Mouse (Mus musculus) left cerebral cortex, adult 2 months (tissue): ENCODE measurements around the gene Tmem94. TPM values are rescaled to one million over a fixed set of nuclear protein-coding genes. Genes with fewer than 3 reads are reported as not detected.

Experiments
- DNase-seq, 2 experiments: peaks; one replicate each; pipeline ENCODE4 v3.0.0; 2021 to 2022; ENCODE audit warnings: low spot score in 2 of 2, mixed read lengths in 1 of 2; ENCODE audit errors: extremely low spot score in 1 of 2
- H3K27ac ChIP-seq: fragments of 200-600 bp; 2 replicates; pipeline ENCODE4 v1.8.1; 2022
- H3K4me3 ChIP-seq: fragments of 200-600 bp; 2 replicates; pipeline ENCODE4 v1.8.1; 2022
- CTCF ChIP-seq: fragments of 200-600 bp; IDR thresholded peaks from 2 replicates; pipeline ENCODE4 v1.8.1; 2022; ENCODE audit warnings: antibody characterized with exemption, mild to moderate bottlenecking, moderate library complexity
- intact Hi-C: fragments of 180-260 bp; cut with DNase I; formaldehyde crosslinking; loops from one replicate; pipeline ENCODE4 v1.15.1; 2025
- total RNA-seq, 2 experiments: library from RNA; stranded (reverse); gene quantifications; 2 replicates each; pipeline ENCODE4 v1.2.3; 2021

The Tmem94 gene
- total RNA-seq, 2 experiments from 2014 or later = 62.3 to 62.7 TPM

GRCm38 (mm10) chr11:115768896-115769295, 3.7 kb downstream of the Tmem94 start:
- intact Hi-C loops = loop anchor here (1.0 kb wide), 1 partner anchor 44 kb away; the partner anchor contains the start of gene Caskin2
- no peak for TF ChIP-seq CTCF
- Histone ChIP-seq H3K4me3 (no peak overlapping the region), H3K27ac (no peak overlapping the region)
- no peak for DNase-seq

- intact Hi-C loops = no loop called here
- Histone ChIP-seq H3K27ac (no peak overlapping the region), H3K4me3 (no peak overlapping the region)
- no peak for TF ChIP-seq CTCF
- DNase-seq = no peak
Measured at GRCm38 (mm10) chr11:115774653-115775052, 9.4 kb downstream of the Tmem94 start.

GRCm38 (mm10) chr11:115775821-115776665, 10.8 kb downstream of the Tmem94 start:
- DNase-seq = peak in 1 of 2 experiments; percentile 10
- H3K4me3 ChIP-seq = no peak overlapping the region
- intact Hi-C loops = no loop called here
- H3K27ac ChIP-seq = peak overlapping the region; percentile 44
- no peak for TF ChIP-seq CTCF

GRCm38 (mm10) chr11:115776954-115777353, 11.7 kb downstream of the Tmem94 start:
- Histone ChIP-seq H3K4me3 (no peak overlapping the region), H3K27ac (no peak overlapping the region)
- intact Hi-C loops = no loop called here
- no peak for DNase-seq
- no peak for TF ChIP-seq CTCF

GRCm38 (mm10) chr11:115777487-115778335, 12.5 kb downstream of the Tmem94 start:
- H3K27ac ChIP-seq = no peak overlapping the region
- no peak overlapping the region for H3K4me3 ChIP-seq
- intact Hi-C loops = no loop called here
- no peak for DNase-seq
- TF ChIP-seq CTCF = no peak

- intact Hi-C loops = no loop called here
- Histone ChIP-seq H3K27ac (peak overlapping the region; percentile 91), H3K4me3 (no peak overlapping the region)
- no peak for TF ChIP-seq CTCF
- DNase-seq = peak in 1 of 2 experiments; percentile 64
Measured at GRCm38 (mm10) chr11:115779038-115779571, 13.9 kb downstream of the Tmem94 start.

- intact Hi-C loops = loop anchor here (2.0 to 5.0 kb wide), 2 partner anchors 32 to 53 kb away; partner anchors contain the start of gene Caskin2
- Histone ChIP-seq H3K4me3 (peak overlapping the region; percentile 50), H3K27ac (peak overlapping the region; percentile 91)
- no peak for TF ChIP-seq CTCF
- DNase-seq = peak; percentile 51 to 68
Measured at GRCm38 (mm10) chr11:115780141-115781070, 15.2 kb downstream of the Tmem94 start.

- intact Hi-C loops = no loop called here
- no peak overlapping the region for H3K4me3 ChIP-seq
- no peak overlapping the region for H3K27ac ChIP-seq
- no peak for TF ChIP-seq CTCF
- DNase-seq = no peak
Measured at GRCm38 (mm10) chr11:115786473-115786872, 21.2 kb downstream of the Tmem94 start.

- H3K4me3 ChIP-seq = no peak overlapping the region
- DNase-seq = no peak
- intact Hi-C loops = no loop called here
- TF ChIP-seq CTCF = no peak
- no peak overlapping the region for H3K27ac ChIP-seq
Measured at GRCm38 (mm10) chr11:115789787-115790186, 24.6 kb downstream of the Tmem94 start.

- Histone ChIP-seq H3K4me3 (no peak overlapping the region), H3K27ac (no peak overlapping the region)
- DNase-seq = no peak
- intact Hi-C loops = no loop called here
- no peak for TF ChIP-seq CTCF
Measured at GRCm38 (mm10) chr11:115791919-115792318, 26.7 kb downstream of the Tmem94 start.

GRCm38 (mm10) chr11:115792353-115792752, 27.1 kb downstream of the Tmem94 start:
- H3K27ac ChIP-seq = no peak overlapping the region
- intact Hi-C loops = no loop called here
- DNase-seq = no peak
- TF ChIP-seq CTCF = no peak
- no peak overlapping the region for H3K4me3 ChIP-seq
